Mouse (Mus musculus): Measurements from ENCODE around the gene Sytl5.

DNA sequence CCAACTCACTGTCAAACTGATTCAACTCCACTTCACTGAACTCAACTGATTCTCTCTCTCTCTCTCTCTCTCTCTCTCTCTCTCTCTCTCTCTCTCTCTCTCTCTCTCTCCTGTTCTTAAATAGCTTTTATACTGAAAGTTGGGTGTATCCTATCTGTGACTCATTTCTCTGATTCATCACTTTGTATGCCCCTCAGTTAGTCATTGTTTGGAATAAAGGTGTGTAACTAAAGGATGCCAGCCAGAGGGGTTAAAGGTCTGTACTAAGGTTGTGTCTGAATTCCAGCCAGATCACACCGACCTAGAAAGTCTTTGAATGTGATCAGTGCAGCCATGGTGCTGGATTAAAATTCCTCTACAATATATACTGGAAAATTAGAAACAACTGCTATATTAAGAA is 115.3 kb downstream of the Sytl5 start:
- TF ChIP-seq FLI1 (IDR thresholded peaks at IDR 0.05; ENCODE audit: low read length) (no peak), GATA1 (IDR thresholded peaks at IDR 0.05; ENCODE audit: borderline replicate concordance, low read length) (no peak)

Data from megakaryocyte, embryonic 14.5 days (primary cell).